Mouse (Mus musculus): ENCODE results near the gene Stx3.

DNA sequence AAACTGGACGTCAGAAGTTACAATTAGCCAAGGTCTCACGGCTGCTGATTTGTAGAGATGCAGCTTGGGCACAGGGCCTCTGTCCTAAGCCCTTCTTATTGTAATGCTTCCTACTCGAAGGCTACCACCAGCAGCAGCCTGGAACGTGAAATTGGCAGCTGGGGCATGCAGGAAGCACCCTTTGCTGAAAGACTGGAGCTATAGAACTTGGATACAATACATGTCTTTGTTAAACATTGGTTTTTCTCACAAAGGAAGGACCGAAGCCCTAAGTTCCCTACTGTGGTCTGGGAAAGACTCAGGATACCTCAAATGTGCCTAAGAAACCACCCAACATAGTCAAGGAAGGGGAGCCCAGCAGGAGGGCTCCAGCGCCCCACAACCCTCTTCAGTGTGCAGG is 11.4 kb downstream of the Stx3 start:
- TF ChIP-seq CTCF (IDR thresholded peaks at IDR 0.05) (no peak), EP300 (IDR thresholded peaks at IDR 0.05) (no peak)
